Mouse (Mus musculus): ENCODE results near the gene Nupl1. TPM values are rescaled to one million over a fixed set of nuclear protein-coding genes. Genes with fewer than 3 reads are reported as not detected.
A peak's percentile ranks its signal among the peaks of the same experiment; 100 is the strongest.

Gene Nupl1
- polyA plus RNA-seq, 1 experiment = 0.45 TPM

GRCm38 (mm10) chr14:60273346-60273745 is 22.1 kb upstream of the Nupl1 start:
- peaks cover 2% of the 10 kb centered on the region; the same call in 1 of the 2 replicates for H3K4me1 ChIP-seq (ENCODE audit: control insufficient read depth, insufficient read depth, low read length)
- no peak for TF ChIP-seq CTCF (IDR thresholded peaks at IDR 0.05; ENCODE audit: control insufficient read depth, insufficient read depth, low read length)
- TF ChIP-seq POLR2A (IDR thresholded peaks at IDR 0.05; ENCODE audit: borderline replicate concordance, control insufficient read depth, low read depth, low read length) = no peak
- WGBS = 31% methylated on average over 6 of the region's 6 CpGs
- H3K27ac ChIP-seq (ENCODE audit: control insufficient read depth, insufficient read depth, low read depth, low read length, poor library complexity) = peak overlapping the region; percentile 74; the same call in 1 of the 2 replicates
- no peak overlapping the region for H3K4me3 ChIP-seq (replicated peaks; ENCODE audit: control insufficient read depth, low read depth, low read length)

GRCm38 (mm10) chr14:60269333-60269732 is 18.1 kb upstream of the Nupl1 start:
- Histone ChIP-seq H3K4me3 (replicated peaks; ENCODE audit: control insufficient read depth, low read depth, low read length) (peak overlapping the region; percentile 39), H3K4me1 (ENCODE audit: control insufficient read depth, insufficient read depth, low read length) (peaks cover 2% of the 10 kb centered on the region; the same call in 1 of the 2 replicates), H3K27ac (ENCODE audit: control insufficient read depth, insufficient read depth, low read depth, low read length, poor library complexity) (peak overlapping the region; percentile 62)
- WGBS = 13% methylated on average over 6 of the region's 6 CpGs
- no peak for TF ChIP-seq POLR2A (IDR thresholded peaks at IDR 0.05; ENCODE audit: borderline replicate concordance, control insufficient read depth, low read depth, low read length)
- no peak for TF ChIP-seq CTCF (IDR thresholded peaks at IDR 0.05; ENCODE audit: control insufficient read depth, insufficient read depth, low read length)

- WGBS = under 1% methylated on average over 51 of the region's 51 CpGs
- TF ChIP-seq CTCF (IDR thresholded peaks at IDR 0.05; ENCODE audit: control insufficient read depth, insufficient read depth, low read length) (peak; percentile 98), POLR2A (IDR thresholded peaks at IDR 0.05; ENCODE audit: borderline replicate concordance, control insufficient read depth, low read depth, low read length) (peak; percentile 80; the same call in 1 of the 2 replicates)
- H3K27ac ChIP-seq (ENCODE audit: control insufficient read depth, insufficient read depth, low read depth, low read length, poor library complexity) = peak within 1 kb of the TSS; percentile 92
- H3K4me3 ChIP-seq (replicated peaks; ENCODE audit: control insufficient read depth, low read depth, low read length) = peak within 1 kb of the TSS; percentile 88
- H3K4me1 ChIP-seq (ENCODE audit: control insufficient read depth, insufficient read depth, low read length) = no peaks in the 10 kb centered on the region; the same call in 1 of the 2 replicates
These were observed 14.0 kb upstream of the Nupl1 start, which contains the start of gene Mtmr6 for GRCm38 (mm10) chr14:60264990-60265876. Gene Mtmr6 (plus strand): TSS chr14:60265228.

- no peak overlapping the region for H3K4me3 ChIP-seq (replicated peaks; ENCODE audit: control insufficient read depth, low read depth, low read length)
- 86% methylated on average over 7 of the region's 7 CpGs for WGBS
- no peak overlapping the region for H3K27ac ChIP-seq (ENCODE audit: control insufficient read depth, insufficient read depth, low read depth, low read length, poor library complexity)
- no peaks in the 10 kb centered on the region; the same call in 1 of the 2 replicates for H3K4me1 ChIP-seq (ENCODE audit: control insufficient read depth, insufficient read depth, low read length)
- TF ChIP-seq POLR2A (IDR thresholded peaks at IDR 0.05; ENCODE audit: borderline replicate concordance, control insufficient read depth, low read depth, low read length) (no peak), CTCF (IDR thresholded peaks at IDR 0.05; ENCODE audit: control insufficient read depth, insufficient read depth, low read length) (no peak)
These were observed 11.1 kb upstream of the Nupl1 start for GRCm38 (mm10) chr14:60262316-60262715.

- Histone ChIP-seq H3K27ac (ENCODE audit: control insufficient read depth, insufficient read depth, low read depth, low read length, poor library complexity) (no peak overlapping the region), H3K4me3 (replicated peaks; ENCODE audit: control insufficient read depth, low read depth, low read length) (no peak overlapping the region), H3K4me1 (ENCODE audit: control insufficient read depth, insufficient read depth, low read length) (no peaks in the 10 kb centered on the region; the same call in 1 of the 2 replicates)
- 87% methylated on average over 1 of the region's 1 CpGs for WGBS
- TF ChIP-seq CTCF (IDR thresholded peaks at IDR 0.05; ENCODE audit: control insufficient read depth, insufficient read depth, low read length) (no peak), POLR2A (IDR thresholded peaks at IDR 0.05; ENCODE audit: borderline replicate concordance, control insufficient read depth, low read depth, low read length) (no peak)
These were observed 6.6 kb upstream of the Nupl1 start for GRCm38 (mm10) chr14:60257851-60258250.

DNA sequence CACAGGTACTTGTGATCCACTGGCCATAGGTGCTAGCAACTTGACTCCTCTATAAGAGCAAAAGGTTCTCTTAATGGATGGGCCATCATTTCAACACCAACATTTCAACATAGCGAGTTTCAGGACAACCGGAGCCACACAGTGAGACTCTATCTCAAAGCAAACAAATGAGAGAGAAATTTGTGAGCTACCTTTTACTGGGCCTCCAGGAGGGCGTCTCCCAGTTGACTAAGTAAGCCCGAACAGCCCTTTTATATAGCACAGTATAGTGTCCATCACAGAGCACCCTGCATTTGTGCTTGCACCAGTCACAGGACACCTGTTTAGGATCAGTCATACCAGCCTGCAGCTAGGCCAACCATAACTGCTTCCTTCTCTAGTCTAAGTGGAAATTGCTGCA is 5.9 kb upstream of the Nupl1 start:
- Histone ChIP-seq H3K4me3 (replicated peaks; ENCODE audit: control insufficient read depth, low read depth, low read length) (no peak overlapping the region), H3K4me1 (ENCODE audit: control insufficient read depth, insufficient read depth, low read length) (no peaks in the 10 kb centered on the region; the same call in 1 of the 2 replicates), H3K27ac (ENCODE audit: control insufficient read depth, insufficient read depth, low read depth, low read length, poor library complexity) (no peak overlapping the region)
- TF ChIP-seq POLR2A (IDR thresholded peaks at IDR 0.05; ENCODE audit: borderline replicate concordance, control insufficient read depth, low read depth, low read length) = no peak
- no peak for TF ChIP-seq CTCF (IDR thresholded peaks at IDR 0.05; ENCODE audit: control insufficient read depth, insufficient read depth, low read length)
- WGBS = 50% methylated on average over 4 of the region's 4 CpGs

GRCm38 (mm10) chr14:60256356-60256755 is 5.1 kb upstream of the Nupl1 start:
- Histone ChIP-seq H3K4me1 (ENCODE audit: control insufficient read depth, insufficient read depth, low read length) (no peaks in the 10 kb centered on the region; the same call in 1 of the 2 replicates), H3K27ac (ENCODE audit: control insufficient read depth, insufficient read depth, low read depth, low read length, poor library complexity) (no peak overlapping the region), H3K4me3 (replicated peaks; ENCODE audit: control insufficient read depth, low read depth, low read length) (no peak overlapping the region)
- 73% methylated on average over 3 of the region's 3 CpGs for WGBS
- no peak for TF ChIP-seq POLR2A (IDR thresholded peaks at IDR 0.05; ENCODE audit: borderline replicate concordance, control insufficient read depth, low read depth, low read length)
- no peak for TF ChIP-seq CTCF (IDR thresholded peaks at IDR 0.05; ENCODE audit: control insufficient read depth, insufficient read depth, low read length)

- no peak overlapping the region for H3K4me3 ChIP-seq (replicated peaks; ENCODE audit: control insufficient read depth, low read depth, low read length)
- no peak overlapping the region for H3K27ac ChIP-seq (ENCODE audit: control insufficient read depth, insufficient read depth, low read depth, low read length, poor library complexity)
- TF ChIP-seq POLR2A (IDR thresholded peaks at IDR 0.05; ENCODE audit: borderline replicate concordance, control insufficient read depth, low read depth, low read length) = no peak
- no peak for TF ChIP-seq CTCF (IDR thresholded peaks at IDR 0.05; ENCODE audit: control insufficient read depth, insufficient read depth, low read length)
- no peaks in the 10 kb centered on the region; the same call in 1 of the 2 replicates for H3K4me1 ChIP-seq (ENCODE audit: control insufficient read depth, insufficient read depth, low read length)
These were observed 3.5 kb upstream of the Nupl1 start for GRCm38 (mm10) chr14:60254774-60255173.
